Mouse (Mus musculus) forebrain, embryonic 14.5 days (tissue): Measurements from ENCODE around the gene Helz2. TPM values are rescaled to one million over a fixed set of nuclear protein-coding genes. Genes with fewer than 3 reads are reported as not detected.

Experiments used
- ATAC-seq: fragments of 200-750 bp; cut with Nextera tagmentation; 2 replicates; pipeline ENCODE4 v1.8.0; 2017; ENCODE audit warnings: mild to moderate bottlenecking, moderate library complexity
- DNase-seq: peaks from one replicate; pipeline ENCODE4 v3.0.0-alpha.2; 2015; ENCODE audit warnings: low spot score
- H3K27ac ChIP-seq: fragments of 300-500 bp; sonication (generic); 2 replicates; pipeline ENCODE4 v1.5.1; 2014; ENCODE audit warnings: low read depth, mild to moderate bottlenecking, control low read depth, low read length, moderate library complexity
- H3K27me3 ChIP-seq: fragments of 300-500 bp; sonication (generic); replicated peaks from 2 replicates; pipeline ENCODE4 v1.6.1; 2014; ENCODE audit warnings: low read length, control low read depth, mixed read lengths; ENCODE audit not compliant: control insufficient read depth, insufficient read depth
- H3K36me3 ChIP-seq: fragments of 300-500 bp; sonication (generic); 2 replicates; pipeline ENCODE4 v1.6.1; 2014; ENCODE audit warnings: low read length, control low read depth; ENCODE audit not compliant: control insufficient read depth, insufficient read depth
- H3K4me1 ChIP-seq: fragments of 300-500 bp; sonication (generic); 2 replicates; pipeline ENCODE4 v1.6.1; 2014; ENCODE audit warnings: antibody characterized with exemption, low read length, control low read depth; ENCODE audit not compliant: control insufficient read depth, insufficient read depth
- H3K4me2 ChIP-seq: fragments of 300-500 bp; sonication (generic); 2 replicates; pipeline ENCODE4 v1.6.1; 2014; ENCODE audit warnings: mild to moderate bottlenecking, control low read depth, low read length
- H3K4me3 ChIP-seq: fragments of 300-500 bp; sonication (generic); 2 replicates; pipeline ENCODE4 v1.5.1; 2014; ENCODE audit warnings: low read depth, low read length, control low read depth
- H3K9ac ChIP-seq: fragments of 300-500 bp; sonication (generic); 2 replicates; pipeline ENCODE4 v1.6.1; 2014; ENCODE audit warnings: mild to moderate bottlenecking, low read length, control low read depth, moderate library complexity
- H3K9me3 ChIP-seq: fragments of 300-500 bp; sonication (generic); replicated peaks from 2 replicates; pipeline ENCODE4 v1.6.1; 2016; ENCODE audit warnings: low read length, control low read depth, mixed read lengths; ENCODE audit not compliant: control insufficient read depth
- WGBS: fragments of 180-500 bp; shearing (Covaris S2); extraction: QIAGEN DNeasy Blood & Tissue Kit; methylation state at CpG from one replicate; pipeline ENCODE4 v1.1.7; 2014; 5-methylcytosine and 5-hydroxymethylcytosine counted together
- polyA plus RNA-seq: library from polyadenylated mRNA; unstranded; fragments of >200 nt; fragmentation: Nextera tagmentation; extraction: Ambion mirVana; gene quantifications from 2 replicates; pipeline ENCODE4 v1.2.1, GENCODE M21; 2014

Helz2 gene
- polyA plus RNA-seq, 1 experiment from 2014 or later = 0.33 TPM

DNA sequence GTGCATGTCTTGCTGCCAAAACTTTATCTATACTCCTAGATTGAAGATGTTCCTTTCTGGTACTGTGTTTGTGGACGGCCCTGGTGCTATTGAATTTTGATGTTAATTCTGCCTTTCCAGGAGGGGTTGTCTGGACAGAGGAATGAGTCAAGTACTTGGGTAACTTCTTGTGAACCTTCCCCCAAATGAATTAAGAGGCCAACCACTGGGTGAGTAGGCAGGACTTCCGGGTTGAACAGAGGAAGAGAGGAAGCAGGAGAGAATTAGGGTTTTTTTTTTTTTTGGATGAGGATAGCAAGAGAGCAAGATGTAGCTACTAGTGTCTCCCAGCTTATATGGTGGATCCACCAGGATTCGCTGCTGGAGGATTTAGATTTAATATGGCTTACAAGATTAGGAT is 63.8 kb downstream of the Helz2 start:
- Histone ChIP-seq H3K9me3 (no peaks in the 10 kb centered on the region), H3K27me3 (no peaks in the 10 kb centered on the region), H3K4me3 (no peak overlapping the region), H3K27ac (no peak overlapping the region), H3K4me1 (no peaks in the 10 kb centered on the region), H3K4me2 (no peak overlapping the region), H3K36me3 (no peaks in the 10 kb centered on the region), H3K9ac (no peak overlapping the region)
- 82% methylated on average over 3 of the region's 3 CpGs for WGBS
- no peak for DNase-seq
- no peak for ATAC-seq

Other genes with a start within 250 kb of the Helz2 start
- gene Chrna4, start 198.5 kb downstream of the Helz2 start, polyA plus RNA-seq = 13.1 and 14.3 TPM in 2 replicates
- 22.8 and 31.2 TPM in 2 replicates for gene Kcnq2, start 106.7 kb downstream of the Helz2 start, polyA plus RNA-seq
- 5.1 and 5.9 TPM in 2 replicates for gene Eef1a2, start 85.0 kb downstream of the Helz2 start, polyA plus RNA-seq
- gene Ppdpf, start 54.8 kb downstream of the Helz2 start, polyA plus RNA-seq = 525 and 607 TPM in 2 replicates
- not detected in 2 replicates for gene Ptk6, start 39.2 kb downstream of the Helz2 start, polyA plus RNA-seq
- 0.16 and 0.25 TPM in 2 replicates for gene Srms, start 28.8 kb downstream of the Helz2 start, polyA plus RNA-seq
- 0.21 and 0.44 TPM in 2 replicates for gene Fndc11, start 22.0 kb downstream of the Helz2 start, polyA plus RNA-seq
- 19.2 and 21.5 TPM in 2 replicates for gene Gmeb2, start 46.0 kb upstream of the Helz2 start, polyA plus RNA-seq
- 1,166 and 1,263 TPM in 2 replicates for gene Stmn3, start 72.5 kb upstream of the Helz2 start, polyA plus RNA-seq
- gene Rtel1, start 77.7 kb upstream of the Helz2 start, polyA plus RNA-seq = 37.0 and 40.7 TPM in 2 replicates
- 44.6 and 55.6 TPM in 2 replicates for gene Zgpat, start 122.9 kb upstream of the Helz2 start, polyA plus RNA-seq
- gene Arfrp1, start 123.4 kb upstream of the Helz2 start, polyA plus RNA-seq = 58.6 and 63.5 TPM in 2 replicates
- gene Lime1, start 138.1 kb upstream of the Helz2 start, polyA plus RNA-seq = 27.4 and 30.3 TPM in 2 replicates
- 7.6 and 8.6 TPM in 2 replicates for gene Zbtb46, start 217.4 kb upstream of the Helz2 start, polyA plus RNA-seq